Mouse (Mus musculus): Measurements from ENCODE around the gene Spata21. TPM values are rescaled to one million over a fixed set of nuclear protein-coding genes. Genes with fewer than 3 reads are reported as not detected.

Gene Spata21
- total RNA-seq, 1 experiment from 2014 or later: not detected

- DNase-seq: no peak
Measured at GRCm38 (mm10) chr4:141158609-141159008, 70.5 kb downstream of the Spata21 start.

- no peak for DNase-seq
Measured at GRCm38 (mm10) chr4:141159093-141159492, 71.0 kb downstream of the Spata21 start.

GRCm38 (mm10) chr4:141159666-141160065 is 71.5 kb downstream of the Spata21 start:
- DNase-seq: no peak

- DNase-seq: no peak
Measured at GRCm38 (mm10) chr4:141160193-141160592, 72.1 kb downstream of the Spata21 start.

- no peak for DNase-seq
Measured at GRCm38 (mm10) chr4:141161699-141162208, 73.6 kb downstream of the Spata21 start.

Other genes with a start within 250 kb of the Spata21 start
- gene Padi1, start 242.6 kb upstream of the Spata21 start, total RNA-seq (2021): not detected in 2 replicates
- gene Padi2, start 182.0 kb upstream of the Spata21 start, total RNA-seq (2021): 1.3 and 1.9 TPM in 2 replicates
- 699 and 754 TPM in 2 replicates for gene Sdhb, start 127.1 kb upstream of the Spata21 start, total RNA-seq (2021)
- 28.7 and 37.1 TPM in 2 replicates for gene Atp13a2, start 101.5 kb upstream of the Spata21 start, total RNA-seq (2021)
- gene Mfap2, start 77.9 kb upstream of the Spata21 start, total RNA-seq (2021): 26.0 and 28.6 TPM in 2 replicates
- 7.1 and 9.8 TPM in 2 replicates for gene Crocc, start 27.8 kb upstream of the Spata21 start, total RNA-seq (2021)
- gene Necap2, start 10.0 kb upstream of the Spata21 start, total RNA-seq (2021): 45.5 and 56.4 TPM in 2 replicates
- 105 and 107 TPM in 2 replicates for gene Szrd1, start 51.4 kb downstream of the Spata21 start, total RNA-seq (2021)
- gene Fbxo42, start 59.6 kb downstream of the Spata21 start, total RNA-seq (2021): 21.7 and 23.5 TPM in 2 replicates
- 1.1 and 1.8 TPM in 2 replicates for gene Rsg1, start 125.6 kb downstream of the Spata21 start, total RNA-seq (2021)
- gene Arhgef19, start 151.2 kb downstream of the Spata21 start, total RNA-seq (2021): 35.9 and 36.8 TPM in 2 replicates
- 18.8 and 19.4 TPM in 2 replicates for gene Epha2, start 212.9 kb downstream of the Spata21 start, total RNA-seq (2021)